Mouse (Mus musculus): ENCODE results near the gene Rora.

DNA sequence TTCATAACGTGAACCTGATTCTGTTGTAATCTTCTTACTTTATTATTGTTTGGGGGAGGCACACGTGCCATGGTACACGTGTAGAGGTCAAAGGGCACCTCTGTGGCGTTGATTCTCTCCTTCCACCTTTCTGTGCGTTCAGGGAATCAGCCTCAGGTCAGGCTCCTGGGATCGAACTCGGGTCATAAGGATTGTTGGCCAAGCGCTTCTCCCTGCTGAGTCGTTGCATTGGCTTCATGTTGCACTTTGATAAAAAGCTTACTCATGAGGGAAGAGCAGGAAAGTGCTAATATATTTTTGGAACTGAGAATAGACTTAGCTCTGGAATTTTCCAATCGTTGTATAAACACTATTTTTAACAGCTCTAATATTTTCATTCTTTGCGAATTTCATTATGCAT lies 654.4 kb downstream of the Rora start:
- no peak for TF ChIP-seq POLR2A (IDR thresholded peaks at IDR 0.05; ENCODE audit: borderline replicate concordance, control insufficient read depth, low read depth, low read length)
- TF ChIP-seq CTCF (IDR thresholded peaks at IDR 0.05; ENCODE audit: control insufficient read depth, insufficient read depth, low read length) = no peak
